Mouse (Mus musculus): ENCODE data around the gene Adra1b.

Gene Adra1b

DNA sequence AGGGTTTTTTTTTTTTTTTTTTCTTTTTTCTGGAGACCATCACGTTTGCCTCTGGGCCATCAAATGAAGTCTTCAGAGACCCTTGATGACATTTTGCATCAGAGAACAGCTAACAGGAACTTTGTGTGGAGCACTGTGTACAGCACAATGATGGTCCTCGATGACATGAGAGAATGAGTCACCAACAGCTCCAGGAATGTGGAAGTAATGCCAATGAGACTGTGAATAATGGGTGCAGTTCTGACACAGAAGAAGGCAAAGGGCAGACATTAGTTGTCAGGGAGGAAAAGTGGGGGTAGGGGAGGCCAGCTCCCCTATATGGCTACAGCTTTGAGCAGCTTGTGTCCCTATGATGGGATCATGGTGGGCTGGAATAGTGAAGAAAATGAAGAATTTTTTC lies 5.7 kb downstream of the Adra1b start:
- no peak for DNase-seq (ENCODE audit: low spot score in 2 of 2)

DNA sequence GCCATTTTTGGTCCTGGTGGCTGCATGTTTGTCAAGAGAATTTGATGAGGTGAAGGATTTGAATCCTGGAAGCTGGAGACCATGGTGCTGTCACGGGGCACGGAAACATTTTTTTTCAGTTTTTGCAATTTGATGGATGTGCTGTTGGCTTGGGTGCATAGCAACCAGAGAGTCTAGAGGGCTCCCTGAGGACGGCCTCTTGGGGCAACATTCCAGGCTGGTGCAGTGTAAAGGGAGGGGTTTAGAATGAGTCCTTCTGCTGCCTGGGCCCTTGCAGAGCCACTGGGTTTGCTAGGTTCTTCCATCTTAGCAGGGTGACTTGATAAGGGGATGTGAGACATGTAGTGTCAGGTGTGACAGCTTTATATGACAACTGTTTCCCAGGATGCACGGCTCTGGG lies 8.5 kb downstream of the Adra1b start:
- no peak for DNase-seq (ENCODE audit: low spot score in 2 of 2)

DNA sequence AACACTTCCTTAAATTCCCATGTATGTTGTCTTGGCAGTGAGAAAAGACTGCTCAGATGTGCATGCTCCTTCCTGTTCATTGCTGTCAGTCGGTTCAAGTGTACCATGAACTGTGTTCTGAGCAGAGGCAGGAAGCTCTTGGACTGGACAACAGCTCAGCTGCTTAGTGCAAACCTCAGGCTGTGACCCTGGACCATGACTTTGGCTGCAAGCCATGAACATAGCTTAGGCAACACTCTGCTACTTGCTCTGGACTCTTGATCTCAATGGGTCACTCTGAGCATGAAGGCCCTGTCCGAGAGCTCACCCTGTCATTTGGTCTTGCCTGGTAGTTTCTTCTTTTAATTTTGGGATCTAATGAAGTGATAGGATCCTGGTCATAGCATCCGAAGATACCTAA lies 9.6 kb downstream of the Adra1b start:
- no peak for DNase-seq (ENCODE audit: low spot score in 2 of 2)

DNA sequence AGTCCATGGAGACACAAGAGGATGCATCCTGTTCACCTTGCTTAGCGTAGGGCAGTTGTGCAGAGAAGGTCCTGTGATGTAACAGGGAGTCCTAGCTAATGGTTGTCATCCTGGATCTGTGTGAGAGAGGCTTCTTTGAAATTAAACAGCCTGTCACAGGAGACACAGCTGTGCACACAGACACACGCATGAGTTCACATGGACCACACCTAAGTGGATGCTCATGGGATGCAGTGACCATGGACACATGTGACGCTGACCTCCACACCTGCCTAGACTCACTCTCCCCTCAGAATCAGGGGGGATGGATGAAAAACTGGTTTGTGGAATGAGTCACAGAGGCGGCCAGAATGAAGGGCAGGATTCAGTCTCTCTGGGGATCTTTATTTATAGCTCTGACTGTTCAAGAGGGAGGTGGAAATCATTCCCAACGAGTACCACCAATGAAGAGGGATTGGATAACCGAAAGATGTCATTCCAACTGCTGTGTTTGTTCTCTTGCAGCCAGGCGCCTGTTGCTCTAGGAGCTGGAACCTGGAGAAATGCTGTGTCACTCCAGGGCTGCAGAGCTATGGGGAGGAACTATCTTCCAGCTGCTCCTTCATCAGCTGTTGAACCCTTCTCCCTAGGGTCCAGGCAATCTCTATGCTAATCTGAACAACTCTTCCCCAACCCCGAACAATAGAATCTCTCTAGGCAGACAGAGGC lies 11.6 kb downstream of the Adra1b start:
- DNase-seq (ENCODE audit: low spot score in 2 of 2), result no peak

DNA sequence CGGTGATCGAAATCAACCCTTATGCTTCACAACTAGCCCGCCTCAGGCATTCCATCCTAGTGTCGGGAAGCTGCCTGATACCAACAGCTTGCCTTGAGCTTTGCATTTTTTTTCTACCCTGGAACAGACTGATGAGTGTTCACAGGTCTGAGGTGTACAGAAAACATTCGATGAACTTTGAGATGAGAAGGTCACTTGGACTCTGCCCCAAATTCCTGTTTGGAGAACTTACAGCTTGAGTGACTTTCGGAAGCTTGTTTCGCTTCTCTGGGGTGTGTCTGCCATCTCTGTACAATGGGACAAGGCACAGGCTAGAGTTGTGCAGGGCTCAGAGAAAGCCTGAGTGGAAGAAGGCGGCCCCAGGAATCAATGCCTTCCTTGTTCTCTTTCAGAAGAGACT lies 12.3 kb downstream of the Adra1b start:
- no peak for DNase-seq (ENCODE audit: low spot score in 2 of 2)

DNA sequence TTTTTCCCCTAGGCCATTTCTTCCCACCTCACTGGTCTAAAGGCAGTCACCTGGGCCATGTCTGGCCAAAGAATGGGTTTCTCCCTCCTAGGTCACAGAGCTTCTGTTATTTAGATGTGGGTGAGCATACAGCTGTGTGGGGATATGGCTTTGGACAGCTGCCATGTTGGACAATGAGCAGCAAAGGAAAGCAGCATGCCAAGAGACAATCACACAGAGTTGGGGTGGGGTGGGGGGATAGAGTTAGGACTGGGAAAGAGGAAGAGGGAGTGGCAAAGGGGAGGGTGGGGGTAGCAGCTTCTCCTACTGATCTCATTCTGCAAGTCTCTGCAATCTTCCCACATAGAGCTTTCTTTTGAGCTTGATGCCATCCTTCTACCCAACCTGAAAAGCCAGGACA lies 13.4 kb downstream of the Adra1b start:
- no peak for DNase-seq (ENCODE audit: low spot score in 2 of 2)

DNA sequence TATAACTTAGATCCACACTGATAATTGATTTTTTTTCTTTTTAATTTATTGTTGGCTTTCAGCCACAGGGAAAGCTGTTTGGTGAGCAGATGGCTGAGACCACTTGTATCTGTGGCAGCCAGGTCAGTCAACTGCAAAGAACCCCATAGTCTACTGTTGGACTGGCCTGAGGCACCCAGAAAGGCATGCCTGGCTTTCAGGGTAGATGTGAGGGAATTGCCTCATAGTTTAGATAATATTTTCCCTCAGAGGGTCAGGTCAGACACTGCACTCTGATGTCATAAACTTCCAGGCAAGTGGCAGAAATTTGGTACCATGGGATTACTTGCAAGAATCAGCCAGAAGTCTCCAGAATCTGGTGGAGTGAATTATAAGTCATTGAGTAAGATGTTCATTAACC lies 16.5 kb downstream of the Adra1b start:
- no peak for DNase-seq (ENCODE audit: low spot score in 2 of 2)

DNA sequence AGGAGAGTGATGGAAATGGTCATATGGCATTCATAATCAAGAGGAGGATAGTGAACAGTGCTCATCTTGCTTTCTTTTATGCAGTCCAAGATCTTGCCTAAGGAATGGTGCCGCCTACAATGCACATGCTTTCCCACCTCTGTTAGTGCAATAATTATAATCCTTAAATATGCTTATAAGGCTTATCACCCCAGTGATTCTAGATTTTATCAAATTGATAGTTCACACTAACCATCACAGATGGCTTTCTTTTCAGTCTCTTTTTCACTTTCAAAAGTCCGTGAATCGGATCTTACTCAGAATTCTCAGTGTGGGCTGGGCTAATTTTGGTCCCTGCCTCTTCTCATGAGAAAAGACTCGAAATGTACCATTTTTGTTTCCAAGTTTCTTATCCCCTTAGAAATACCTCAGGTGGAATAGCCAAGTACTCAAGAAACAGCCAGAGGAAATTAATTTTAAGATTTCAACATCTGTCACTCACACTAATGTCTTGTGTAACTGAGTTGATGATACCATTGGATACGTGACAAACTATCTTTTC lies 17.3 kb downstream of the Adra1b start:
- no peak for DNase-seq (ENCODE audit: low spot score in 2 of 2)

DNA sequence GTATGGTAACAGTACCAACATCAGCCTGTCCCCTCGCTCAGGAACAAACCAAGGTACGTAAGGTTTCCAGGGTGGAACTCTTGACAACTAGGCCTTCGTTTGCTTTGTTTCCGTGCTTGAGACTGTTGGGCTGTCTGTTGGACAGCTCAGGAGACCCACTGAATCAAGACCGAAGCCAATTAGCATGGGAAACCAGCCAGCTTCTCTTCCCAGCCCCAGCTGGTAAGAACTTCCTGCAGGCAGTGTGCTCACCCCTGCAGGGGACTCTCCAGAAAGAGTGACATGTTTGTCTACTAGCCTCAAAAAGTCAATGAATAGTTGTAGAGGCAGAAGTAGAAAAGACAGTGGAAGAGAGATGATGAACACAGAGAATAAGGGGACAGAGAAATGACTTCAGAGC lies 23.8 kb downstream of the Adra1b start:
- DNase-seq (ENCODE audit: low spot score in 2 of 2), result no peak

DNA sequence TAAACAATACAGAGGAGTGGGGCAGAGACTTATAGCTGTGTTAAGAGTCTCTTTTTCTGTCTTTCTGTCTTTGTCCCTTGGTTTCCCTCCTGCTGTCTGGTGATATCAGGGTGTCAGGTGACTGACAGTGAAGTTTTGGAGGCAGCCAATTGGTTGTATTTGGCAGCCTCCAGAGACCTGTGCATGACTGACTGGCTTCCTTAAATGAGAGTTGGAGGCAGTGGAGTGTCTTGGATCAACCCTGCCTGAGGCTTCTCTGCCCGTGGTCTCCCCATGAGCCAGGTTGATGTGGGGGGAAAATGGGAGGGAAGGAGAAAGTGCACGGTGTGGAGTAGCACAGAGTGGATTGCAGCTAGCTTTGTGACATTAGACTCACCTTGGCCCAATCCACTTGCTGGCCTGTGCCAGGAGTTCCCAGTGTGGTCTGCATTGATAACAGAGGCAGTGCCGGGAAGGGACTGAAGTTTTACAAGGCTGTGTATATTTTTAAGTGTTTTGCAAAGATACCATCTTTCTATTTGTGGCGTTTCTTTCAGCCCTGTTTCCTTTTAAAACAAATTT lies 33.2 kb downstream of the Adra1b start:
- no peak for DNase-seq (ENCODE audit: low spot score in 2 of 2)

DNA sequence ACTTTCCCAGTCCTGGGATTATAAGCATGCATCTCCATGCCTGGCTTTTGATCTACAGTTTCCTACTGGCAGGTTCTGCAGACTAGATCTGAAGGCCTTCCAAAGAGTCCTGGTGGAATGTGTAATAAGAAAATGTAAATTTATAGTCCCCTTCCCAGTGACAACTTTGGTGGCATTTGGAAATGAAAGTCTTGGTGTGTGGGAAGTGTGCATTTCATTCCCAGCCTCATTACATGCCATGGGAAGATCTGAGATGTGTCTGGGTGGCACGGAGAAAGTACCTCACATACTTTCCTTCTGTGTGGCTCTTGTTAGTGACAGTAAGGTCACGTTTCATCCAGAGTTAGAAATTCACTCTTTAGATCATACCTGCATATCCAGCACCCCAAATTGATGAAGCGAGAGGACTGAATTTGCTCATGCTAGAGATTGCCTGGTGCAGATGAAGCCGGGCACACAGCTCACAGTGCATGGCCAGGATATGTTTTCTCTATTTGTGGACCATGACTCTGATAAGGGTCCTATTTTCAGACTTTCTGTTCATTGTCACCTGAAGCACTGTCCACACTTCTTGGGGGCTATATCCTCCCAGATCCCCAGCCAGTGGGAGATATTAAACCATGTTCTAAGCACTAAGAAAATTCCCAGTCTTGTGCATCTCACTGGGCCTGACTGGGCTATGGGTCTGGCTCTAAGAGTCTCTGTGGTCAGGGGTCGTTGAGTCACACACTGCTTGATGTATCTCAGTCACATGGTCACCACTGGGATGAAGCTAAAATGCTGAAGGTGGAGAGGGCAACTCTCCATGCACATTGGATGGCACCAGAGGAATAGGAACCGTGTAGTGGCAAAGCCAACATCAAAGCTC lies 35.5 kb downstream of the Adra1b start:
- DNase-seq (ENCODE audit: low spot score in 2 of 2), result no peak

DNA sequence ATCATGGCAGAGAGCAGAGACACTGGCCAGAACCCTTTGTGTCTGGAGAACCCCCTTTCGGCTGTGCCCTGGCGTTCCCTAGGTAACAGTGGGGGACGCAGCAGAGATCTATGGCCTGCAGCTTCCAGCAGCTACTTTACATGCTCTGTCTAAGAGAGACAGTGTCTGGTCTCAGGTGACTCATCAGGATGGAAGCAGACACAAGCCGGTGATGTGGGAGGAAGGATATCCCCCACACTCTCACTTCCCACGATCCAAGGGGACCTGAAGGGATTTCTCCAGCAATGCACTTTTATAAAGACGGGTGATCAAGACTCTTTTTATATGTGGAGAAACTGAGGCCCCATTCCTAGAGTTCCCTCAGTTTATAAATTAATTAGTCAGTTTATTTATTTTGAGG lies 48.0 kb downstream of the Adra1b start:
- DNase-seq (ENCODE audit: low spot score in 2 of 2), result no peak

DNA sequence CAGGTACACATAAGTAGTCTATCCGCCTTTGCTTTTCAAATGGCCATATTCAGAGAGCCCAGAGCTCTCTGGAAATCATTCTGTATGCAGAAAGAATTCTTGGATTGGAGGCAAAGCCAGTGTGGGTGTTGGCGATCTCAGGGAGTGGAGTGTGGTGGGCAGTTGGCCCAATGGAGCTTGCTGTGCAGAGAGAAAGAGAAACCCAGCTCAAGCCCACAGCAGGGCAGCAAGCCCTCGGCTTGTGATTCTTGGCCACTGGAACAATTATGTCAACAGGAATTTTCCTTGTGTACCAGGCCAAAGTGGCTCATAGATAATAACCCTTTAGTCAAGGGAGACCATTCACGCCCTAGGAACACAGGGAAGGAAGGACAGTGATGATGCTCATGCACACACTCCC lies 53.0 kb downstream of the Adra1b start:
- no peak for DNase-seq (ENCODE audit: low spot score in 2 of 2)

DNA sequence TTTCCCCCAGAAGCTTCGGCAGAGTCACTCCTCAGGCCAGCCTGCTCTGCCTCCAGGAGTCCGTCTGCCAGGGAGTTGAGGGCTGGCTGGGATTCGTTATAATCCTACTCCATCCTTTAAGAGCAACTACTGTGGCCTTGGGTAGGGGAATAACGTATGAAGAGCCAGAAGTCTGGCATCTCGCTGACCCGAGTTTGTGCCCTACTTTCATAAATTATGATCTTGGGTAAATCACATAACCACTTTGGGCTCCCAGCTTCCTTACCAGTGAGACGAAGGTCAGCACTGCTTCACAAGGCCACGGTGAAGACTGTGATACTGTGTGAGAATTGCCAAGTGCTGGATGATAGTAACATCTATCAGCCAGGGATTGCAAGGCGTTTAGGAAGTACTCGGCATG lies 59.4 kb downstream of the Adra1b start:
- no peak for DNase-seq (ENCODE audit: low spot score in 2 of 2)

DNA sequence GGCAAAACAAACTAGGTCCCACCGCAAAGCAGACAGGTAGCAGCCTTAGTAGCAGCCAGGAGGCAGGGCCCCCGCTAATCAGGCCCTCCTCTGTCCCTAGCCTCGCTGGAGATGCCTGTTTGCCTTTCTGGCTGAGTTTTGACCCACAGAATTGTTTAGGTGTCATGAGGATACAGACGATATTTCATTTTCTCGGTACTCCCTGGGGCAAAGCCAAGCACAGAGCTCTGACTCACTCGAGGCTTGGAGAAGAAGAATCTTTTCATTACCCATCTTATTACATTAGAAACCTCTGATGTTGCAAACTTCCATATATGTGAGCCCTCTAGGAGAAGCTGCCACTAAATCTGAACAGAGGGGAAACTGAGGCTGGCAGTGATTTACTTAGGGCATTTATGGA lies 60.5 kb downstream of the Adra1b start:
- DNase-seq (ENCODE audit: low spot score in 2 of 2), result no peak

DNA sequence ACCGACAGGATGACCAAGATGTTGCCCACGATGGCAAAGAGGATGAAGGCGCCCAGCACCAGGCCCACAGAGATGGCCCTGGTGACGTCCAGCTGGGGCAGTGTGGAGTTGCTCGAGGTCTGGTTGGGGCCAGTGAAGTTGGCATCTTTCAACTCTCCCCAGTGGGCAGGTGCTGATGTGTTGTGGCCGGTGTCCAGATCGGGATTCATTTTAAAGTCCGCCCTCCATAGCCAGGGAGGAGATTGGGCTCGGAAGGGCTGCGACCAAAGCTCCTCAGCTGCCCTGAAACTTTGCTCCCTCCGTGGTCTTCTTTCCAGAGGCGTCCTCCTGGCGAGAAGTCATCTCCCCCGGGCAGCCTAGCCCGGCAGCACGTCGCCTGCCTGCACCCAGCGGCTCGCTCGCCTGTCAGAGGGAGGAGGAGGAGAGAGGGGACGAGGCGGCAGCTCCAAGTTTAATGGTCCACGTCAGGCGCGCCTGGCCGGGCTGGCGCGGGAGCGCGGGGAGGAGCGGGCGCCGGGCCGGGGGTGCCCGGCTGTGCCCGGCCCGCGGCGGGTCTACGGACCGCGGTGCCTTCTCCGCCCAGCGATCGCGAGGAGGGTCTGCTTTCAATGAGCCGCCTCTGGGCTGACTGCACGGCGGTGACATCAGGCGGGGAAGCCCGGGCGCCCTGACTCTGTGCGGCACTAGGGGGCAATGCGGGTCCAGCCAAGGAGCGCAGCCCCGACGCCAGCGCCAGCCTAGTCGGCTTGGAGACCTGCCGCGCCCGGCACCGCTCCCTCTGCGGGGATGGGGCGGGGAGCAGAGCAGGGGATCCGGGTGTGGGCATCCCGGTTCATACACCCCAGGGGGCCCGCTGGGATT lies 64.9 kb downstream of the Adra1b start:
- DNase-seq (ENCODE audit: low spot score in 2 of 2), result peak; percentile 52 to 63

DNA sequence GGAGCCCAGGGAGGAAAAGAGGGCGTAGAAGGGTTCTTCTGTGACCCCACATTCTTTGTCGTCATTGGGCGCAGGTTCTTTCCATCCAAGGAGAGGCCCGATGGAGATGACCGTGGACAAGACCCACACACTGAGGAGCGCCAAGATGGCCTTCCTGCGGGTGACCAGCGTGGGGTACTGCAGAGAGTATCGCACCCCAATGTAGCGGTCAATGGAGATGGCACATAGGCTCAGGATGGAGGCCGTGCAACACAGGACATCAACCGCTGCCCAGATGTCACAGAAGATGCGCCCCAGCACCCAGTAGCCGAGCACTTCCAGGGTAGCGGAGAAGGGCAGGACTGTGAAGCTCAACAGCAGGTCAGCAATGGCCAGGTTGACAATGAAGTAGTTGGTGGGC lies 65.6 kb downstream of the Adra1b start:
- no peak for DNase-seq (ENCODE audit: low spot score in 2 of 2)

DNA sequence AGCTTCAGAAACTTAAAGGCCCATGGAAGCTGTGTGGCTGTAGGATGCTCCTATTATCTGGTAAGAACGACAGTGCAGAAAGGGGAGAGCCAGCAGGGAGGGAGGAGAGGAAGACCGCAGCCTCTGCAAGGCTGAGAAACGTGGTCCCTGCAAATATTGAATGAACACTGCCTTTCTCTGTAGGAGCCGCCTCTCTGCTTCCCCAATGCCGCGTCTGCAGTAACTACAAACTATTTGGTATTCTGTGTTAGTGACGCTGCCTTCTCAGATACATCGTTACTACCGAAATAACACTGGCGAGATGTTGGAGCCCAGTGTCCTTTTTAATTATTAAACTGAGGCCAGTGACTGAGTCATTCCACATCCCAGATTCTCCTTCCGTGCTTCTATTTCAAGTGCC lies 66.5 kb downstream of the Adra1b start:
- DNase-seq (ENCODE audit: low spot score in 2 of 2), result no peak

DNA sequence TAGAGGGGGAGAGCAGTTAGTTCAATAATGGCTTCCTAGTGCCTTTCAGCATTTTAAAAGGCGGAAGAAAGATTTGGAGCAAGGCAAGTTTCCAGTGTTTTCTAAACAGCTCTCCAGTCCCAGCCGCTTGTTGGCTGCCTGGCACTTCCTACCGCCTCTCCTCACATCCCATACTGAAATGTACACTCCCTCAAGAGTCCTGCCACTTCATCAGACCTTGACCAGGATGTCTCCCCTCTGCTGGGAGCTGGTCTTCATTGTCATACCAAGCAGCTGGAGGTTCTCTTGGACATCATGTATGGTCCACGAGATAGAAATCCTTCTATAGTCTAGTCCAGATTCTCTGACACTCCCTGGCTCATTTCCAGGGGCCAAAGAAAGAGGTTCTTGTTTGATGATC lies 69.5 kb downstream of the Adra1b start:
- DNase-seq (ENCODE audit: low spot score in 2 of 2), result no peak

DNA sequence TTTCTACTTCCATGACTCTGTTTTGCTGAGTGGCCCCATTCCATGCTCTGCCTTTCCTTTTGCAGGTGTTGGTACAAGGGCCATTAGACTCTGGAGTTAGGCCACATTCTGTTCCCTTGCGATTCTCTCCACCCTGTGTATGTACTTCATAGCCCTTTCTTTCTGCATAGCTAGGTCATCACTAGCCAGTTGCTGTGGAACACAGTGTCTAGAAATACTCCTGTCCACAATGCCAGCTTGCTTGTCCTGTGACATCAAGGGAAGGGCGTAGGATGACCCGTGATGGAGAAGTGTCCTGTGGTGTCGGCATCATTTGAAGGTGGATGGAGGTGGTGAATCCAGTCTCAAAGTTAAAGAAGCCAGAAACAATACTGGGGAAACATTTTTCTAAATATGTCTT lies 74.2 kb downstream of the Adra1b start:
- no peak for DNase-seq (ENCODE audit: low spot score in 2 of 2)

DNA sequence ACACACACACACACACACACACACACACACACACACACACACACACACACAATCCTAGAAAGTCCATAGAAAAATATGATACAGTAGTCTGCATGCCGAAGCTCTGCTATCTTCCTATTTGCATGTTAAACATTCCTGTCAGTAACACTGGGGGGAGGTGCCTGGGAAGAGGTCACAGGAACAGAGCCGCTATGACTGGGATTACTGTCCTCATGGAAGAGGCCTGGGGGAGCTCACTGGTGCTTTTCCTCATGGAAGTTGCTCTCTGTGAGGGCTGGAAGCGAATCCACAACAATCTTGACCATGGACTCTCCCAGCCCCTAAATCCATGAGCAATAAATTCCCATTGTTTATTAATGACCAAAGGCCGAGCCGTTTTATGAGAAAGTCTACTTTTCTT lies 77.7 kb downstream of the Adra1b start:
- DNase-seq (ENCODE audit: low spot score in 2 of 2), result no peak

All from urinary bladder, adult 18-20 months (tissue).